Mouse (Mus musculus): Measurements from ENCODE around the gene Slc22a21. TPM values are rescaled to one million over a fixed set of nuclear protein-coding genes. Genes with fewer than 3 reads are reported as not detected.

The Slc22a21 gene
- total RNA-seq, 4 experiments from 2014 or later = 0.58 to 1.6 (median 0.86) TPM

GRCm38 (mm10) chr11:53903781-53904533 lies 76.2 kb downstream of the Slc22a21 start:
- no peak for DNase-seq (ENCODE audit: low spot score in 2 of 2)

- DNase-seq (ENCODE audit: low spot score in 2 of 2) = no peak
Measured at GRCm38 (mm10) chr11:53902741-53903140, 77.4 kb downstream of the Slc22a21 start.

- DNase-seq (ENCODE audit: low spot score in 2 of 2) = no peak
Measured at GRCm38 (mm10) chr11:53900991-53901390, 79.1 kb downstream of the Slc22a21 start.

GRCm38 (mm10) chr11:53899981-53900380 lies 80.2 kb downstream of the Slc22a21 start:
- DNase-seq (ENCODE audit: low spot score in 2 of 2) = no peak

Other genes starting within 250 kb of the Slc22a21 start
- 1 to 10 TPM; 3.2 to 5.8 (median 4.4) TPM for gene Irf1, start 210.3 kb downstream of the Slc22a21 start, total RNA-seq (2022)
- gene Gm17334, start 207.1 kb downstream of the Slc22a21 start, total RNA-seq (2022) = under 1 TPM in 2 of 4 experiments, not detected in 2; 0.34 to 0.48 TPM
- gene Gm12216, start 121.1 kb downstream of the Slc22a21 start, total RNA-seq (2022) = 1 to 10 TPM in 2 of 4 experiments, under 1 TPM in 2; 0.36 to 2.1 (median 1.3) TPM
- 10 to 100 TPM in 1 of 4 experiments, 1 to 10 TPM in 3; 6.9 to 10.5 (median 8.5) TPM for gene Slc22a5, start 88.7 kb downstream of the Slc22a21 start, total RNA-seq (2022)
- 1 to 10 TPM; 2.0 to 2.2 (median 2.1) TPM for gene Slc22a4, start 47.8 kb upstream of the Slc22a21 start, total RNA-seq (2022)
- gene Pdlim4, start 88.7 kb upstream of the Slc22a21 start, total RNA-seq (2022) = 1 to 10 TPM; 3.2 to 5.4 (median 3.9) TPM
- gene P4ha2, start 119.8 kb upstream of the Slc22a21 start, total RNA-seq (2022) = 10 to 100 TPM; 28.2 to 33.7 (median 31.2) TPM

Data from gastrocnemius, adult 8-10 months (tissue).